Mouse (Mus musculus): ENCODE data around the gene Mfap5. TPM values are rescaled to one million over a fixed set of nuclear protein-coding genes. Genes with fewer than 3 reads are reported as not detected.
"Not testable (repeated sequence)": the region's sequence is repeated elsewhere in the genome, so short reads cannot be mapped to it uniquely, and the experiment has no call there.

The Mfap5 gene
- total RNA-seq, 2 experiments from 2014 or later, result 0.33 to 0.63 TPM

DNA sequence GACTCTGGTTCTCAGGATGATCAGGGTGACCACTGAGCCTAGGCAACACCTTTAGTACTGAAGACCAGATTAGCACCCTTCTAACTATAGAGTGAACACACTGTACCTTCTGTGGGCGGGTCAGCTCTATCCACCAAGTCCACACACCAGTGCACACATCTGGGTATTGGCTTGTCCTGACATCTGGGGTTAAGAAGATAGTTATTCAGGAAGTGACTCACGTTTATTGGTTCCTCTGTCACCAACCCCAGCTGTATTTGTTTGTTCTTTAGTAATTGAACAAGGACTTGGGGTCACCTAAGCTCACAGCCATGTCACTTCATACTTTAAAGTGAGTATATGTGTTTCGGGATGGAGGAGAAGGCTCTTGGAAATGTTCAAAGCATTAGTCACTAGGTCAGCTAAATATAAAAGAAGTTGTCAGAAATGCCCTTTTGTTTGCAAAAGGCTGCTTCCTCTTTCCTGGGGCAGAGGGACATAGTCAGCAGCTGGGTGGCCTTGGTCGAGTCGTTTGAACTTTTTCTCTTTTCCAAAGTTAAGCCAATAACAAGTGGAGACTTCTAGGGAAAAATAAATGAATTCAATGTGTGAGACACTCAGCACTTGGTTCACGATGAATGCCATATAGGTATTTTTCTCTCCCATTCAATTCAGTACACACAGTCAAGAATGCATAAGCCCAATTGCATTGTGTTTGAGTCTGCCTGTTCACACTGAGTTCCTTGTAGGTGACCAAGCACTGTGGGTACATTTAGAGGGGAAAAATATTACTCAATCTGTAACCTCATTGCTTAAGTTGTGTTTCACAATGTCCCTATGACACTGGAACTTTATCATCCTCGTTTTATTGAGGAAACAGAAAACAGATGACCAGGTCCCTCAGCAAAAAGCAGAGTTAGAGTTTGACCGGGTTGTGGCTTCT lies 65.3 kb downstream of the Mfap5 start:
- no peak overlapping the region for H3K4me3 ChIP-seq
- intact Hi-C loops (cut with DNase I), result no loop called here

GRCm38 (mm10) chr6:122571617-122571959 lies 65.9 kb downstream of the Mfap5 start:
- no peak for DNase-seq (ENCODE audit: extremely low spot score in 1 of 2, low spot score in 2 of 2)
- intact Hi-C loops (cut with DNase I), result no loop called here
- no peak for TF ChIP-seq CTCF (IDR thresholded peaks at IDR 0.05)

More for the DNA sequence above, 65.3 kb downstream of the Mfap5 start:
- no peak for DNase-seq (ENCODE audit: extremely low spot score in 1 of 2, low spot score in 2 of 2)
- no peak for TF ChIP-seq CTCF (IDR thresholded peaks at IDR 0.05)
- no peak overlapping the region for H3K27ac ChIP-seq

GRCm38 (mm10) chr6:122575037-122575436 lies 69.4 kb downstream of the Mfap5 start:
- intact Hi-C loops (cut with DNase I); H3K4me3 ChIP-seq; H3K27ac ChIP-seq; DNase-seq (ENCODE audit: extremely low spot score in 1 of 2, low spot score in 2 of 2): not testable (repeated sequence)

More at GRCm38 (mm10) chr6:122571617-122571959, 65.9 kb downstream of the Mfap5 start:
- Histone ChIP-seq H3K27ac (no peak overlapping the region), H3K4me3 (no peak overlapping the region)

GRCm38 (mm10) chr6:122577030-122577429 lies 71.4 kb downstream of the Mfap5 start:
- DNase-seq (ENCODE audit: extremely low spot score in 1 of 2, low spot score in 2 of 2), result no peak
- H3K27ac ChIP-seq, result no peak overlapping the region
- H3K4me3 ChIP-seq, result no peak overlapping the region
- intact Hi-C loops (cut with DNase I), result no loop called here
- no peak for TF ChIP-seq CTCF (IDR thresholded peaks at IDR 0.05)

Other genes starting within 250 kb of the Mfap5 start
- not detected for gene Klrg1, start 223.0 kb upstream of the Mfap5 start, total RNA-seq (2021)
- 10 to 100 TPM; 69.5 TPM for gene M6pr, start 197.1 kb upstream of the Mfap5 start, total RNA-seq (2021)
- 10 to 100 TPM; 57.9 to 64.0 TPM for gene Phc1, start 165.3 kb upstream of the Mfap5 start, total RNA-seq (2021)
- 10 to 100 TPM; 80.3 to 80.6 TPM for gene Rimklb, start 7.1 kb upstream of the Mfap5 start, total RNA-seq (2021)
- gene Aicda, start 48.0 kb downstream of the Mfap5 start, total RNA-seq (2021), result not detected
- 1 to 10 TPM; 1.3 to 1.9 TPM for gene Apobec1, start 96.6 kb downstream of the Mfap5 start, total RNA-seq (2021)
- gene Gdf3, start 104.2 kb downstream of the Mfap5 start, total RNA-seq (2021), result not detected
- gene Dppa3, start 120.6 kb downstream of the Mfap5 start, total RNA-seq (2021), result not detected
- not detected for gene Nanog, start 201.6 kb downstream of the Mfap5 start, total RNA-seq (2021)

All from left cerebral cortex, adult 2 months (tissue).